Mouse (Mus musculus): Measurements from ENCODE around the gene Top1. TPM values are rescaled to one million over a fixed set of nuclear protein-coding genes. Genes with fewer than 3 reads are reported as not detected.
A peak's percentile ranks its signal among the peaks of the same experiment; 100 is the strongest.

Gene Top1
- polyA plus RNA-seq, 1 experiment from 2014 or later, result 56.7 TPM

- Histone ChIP-seq H3K9me3 (replicated peaks) (no peaks in the 10 kb centered on the region), H3K4me2 (no peak overlapping the region), H3K36me3 (replicated peaks) (peaks cover 69% of the 10 kb centered on the region), H3K9ac (no peak overlapping the region), H3K27me3 (no peaks in the 10 kb centered on the region), H3K27ac (replicated peaks) (no peak overlapping the region), H3K4me1 (replicated peaks) (no peaks in the 10 kb centered on the region), H3K4me3 (replicated peaks) (no peak overlapping the region)
- no peak for ATAC-seq (ENCODE audit: insufficient read depth)
- 88% methylated on average over 4 of the region's 4 CpGs for whole genome bisulfite sequencing (ENCODE audit: insufficient replicate concordance)
Measured at GRCm38 (mm10) chr2:160723613-160724375, 78.1 kb downstream of the Top1 start.

- Histone ChIP-seq H3K27ac (replicated peaks) (no peak overlapping the region), H3K9ac (no peak overlapping the region), H3K4me1 (replicated peaks) (no peaks in the 10 kb centered on the region), H3K4me2 (no peak overlapping the region), H3K27me3 (peaks cover 7% of the 10 kb centered on the region), H3K4me3 (replicated peaks) (no peak overlapping the region), H3K36me3 (replicated peaks) (peaks cover 61% of the 10 kb centered on the region), H3K9me3 (replicated peaks) (no peaks in the 10 kb centered on the region)
- ATAC-seq (ENCODE audit: insufficient read depth), result no peak
- 80% methylated on average over 5 of the region's 5 CpGs for WGBS (ENCODE audit: insufficient replicate concordance)
Measured at GRCm38 (mm10) chr2:160724536-160724935, 78.8 kb downstream of the Top1 start.

GRCm38 (mm10) chr2:160725877-160726864, 80.5 kb downstream of the Top1 start:
- no peak overlapping the region for H3K27ac ChIP-seq (replicated peaks)
- no peaks in the 10 kb centered on the region for H3K9me3 ChIP-seq (replicated peaks)
- H3K36me3 ChIP-seq (replicated peaks), result peaks cover 45% of the 10 kb centered on the region
- no peak overlapping the region for H3K4me2 ChIP-seq
- WGBS (ENCODE audit: insufficient replicate concordance), result 78% methylated on average over 6 of the region's 6 CpGs
- ATAC-seq (ENCODE audit: insufficient read depth), result no peak
- no peak overlapping the region for H3K4me3 ChIP-seq (replicated peaks)
- peaks cover 13% of the 10 kb centered on the region for H3K4me1 ChIP-seq (replicated peaks)
- H3K9ac ChIP-seq, result no peak overlapping the region
- peaks cover 23% of the 10 kb centered on the region for H3K27me3 ChIP-seq

GRCm38 (mm10) chr2:160728972-160729371, 83.3 kb downstream of the Top1 start:
- 72% methylated on average over 3 of the region's 3 CpGs for WGBS (ENCODE audit: insufficient replicate concordance)
- no peak overlapping the region for H3K9ac ChIP-seq

GRCm38 (mm10) chr2:160729436-160729835, 83.7 kb downstream of the Top1 start:
- WGBS (ENCODE audit: insufficient replicate concordance), result 65% methylated on average over 2 of the region's 2 CpGs

More at GRCm38 (mm10) chr2:160728972-160729371, 83.3 kb downstream of the Top1 start:
- Histone ChIP-seq H3K36me3 (replicated peaks) (peaks cover 20% of the 10 kb centered on the region), H3K9me3 (replicated peaks) (no peaks in the 10 kb centered on the region), H3K4me3 (replicated peaks) (no peak overlapping the region), H3K4me1 (replicated peaks) (peaks cover 26% of the 10 kb centered on the region), H3K27ac (replicated peaks) (no peak overlapping the region), H3K4me2 (no peak overlapping the region), H3K27me3 (peaks cover 48% of the 10 kb centered on the region)
- ATAC-seq (ENCODE audit: insufficient read depth), result no peak

GRCm38 (mm10) chr2:160729851-160730796, 84.4 kb downstream of the Top1 start:
- Histone ChIP-seq H3K4me2 (peak overlapping the region; percentile 98), H3K27me3 (peaks cover 51% of the 10 kb centered on the region), H3K4me3 (replicated peaks) (peak overlapping the region; percentile 90), H3K9ac (no peak overlapping the region), H3K4me1 (replicated peaks) (peaks cover 33% of the 10 kb centered on the region), H3K36me3 (replicated peaks) (peaks cover 8% of the 10 kb centered on the region), H3K27ac (replicated peaks) (no peak overlapping the region), H3K9me3 (replicated peaks) (no peaks in the 10 kb centered on the region)
- 21% methylated on average over 17 of the region's 17 CpGs for WGBS (ENCODE audit: insufficient replicate concordance)
- ATAC-seq (ENCODE audit: insufficient read depth), result no peak

More at GRCm38 (mm10) chr2:160729436-160729835, 83.7 kb downstream of the Top1 start:
- ATAC-seq (ENCODE audit: insufficient read depth), result no peak
- Histone ChIP-seq H3K27me3 (peaks cover 51% of the 10 kb centered on the region), H3K27ac (replicated peaks) (no peak overlapping the region), H3K36me3 (replicated peaks) (peaks cover 15% of the 10 kb centered on the region), H3K9ac (no peak overlapping the region), H3K4me1 (replicated peaks) (peaks cover 26% of the 10 kb centered on the region), H3K4me2 (no peak overlapping the region), H3K4me3 (replicated peaks) (no peak overlapping the region), H3K9me3 (replicated peaks) (no peaks in the 10 kb centered on the region)

- Histone ChIP-seq H3K4me2 (peak overlapping the region; percentile 98), H3K9ac (peak overlapping the region; percentile 73; the same call in 1 of the 2 replicates), H3K4me1 (replicated peaks) (peaks cover 34% of the 10 kb centered on the region), H3K27ac (replicated peaks) (no peak overlapping the region), H3K9me3 (replicated peaks) (no peaks in the 10 kb centered on the region), H3K27me3 (peaks cover 51% of the 10 kb centered on the region), H3K4me3 (replicated peaks) (peak overlapping the region; percentile 90), H3K36me3 (replicated peaks) (0 out of 2 replicates have a peak, but pooled peaks cover 2% of the 10 kb centered on the region)
- no peak for ATAC-seq (ENCODE audit: insufficient read depth)
- WGBS (ENCODE audit: insufficient replicate concordance), result 8% methylated on average over 19 of the region's 19 CpGs
Measured at GRCm38 (mm10) chr2:160730797-160731116, 85.1 kb downstream of the Top1 start.

- Histone ChIP-seq H3K4me3 (replicated peaks) (peak within 1 kb of the TSS; percentile 90), H3K36me3 (replicated peaks) (no peaks in the 10 kb centered on the region)
Measured at GRCm38 (mm10) chr2:160731117-160731838, 85.6 kb downstream of the Top1 start, which contains the start of gene Plcg1. Plcg1 (plus strand) TSS chr2:160731300.

GRCm38 (mm10) chr2:160731839-160732261, 86.2 kb downstream of the Top1 start:
- peak overlapping the region; percentile 73 for H3K9ac ChIP-seq
- peak; percentile 1; the same call in 1 of the 2 replicates for ATAC-seq (ENCODE audit: insufficient read depth)
- H3K4me1 ChIP-seq (replicated peaks), result peaks cover 34% of the 10 kb centered on the region
- no peaks in the 10 kb centered on the region for H3K36me3 ChIP-seq (replicated peaks)
- H3K27me3 ChIP-seq, result peaks cover 51% of the 10 kb centered on the region
- WGBS (ENCODE audit: insufficient replicate concordance), result under 1% methylated on average over 32 of the region's 32 CpGs
- H3K27ac ChIP-seq (replicated peaks), result 0 out of 2 replicates have a peak overlapping the region, but pooled peaks have one; percentile 55
- no peaks in the 10 kb centered on the region for H3K9me3 ChIP-seq (replicated peaks)
- H3K4me2 ChIP-seq, result peak overlapping the region; percentile 98
- peak overlapping the region; percentile 90 for H3K4me3 ChIP-seq (replicated peaks)

More at GRCm38 (mm10) chr2:160731117-160731838, 85.6 kb downstream of the Top1 start, which contains the start of gene Plcg1:
- H3K27ac ChIP-seq (replicated peaks), result peak within 1 kb of the TSS; percentile 55; the same call in 1 of the 2 replicates
- WGBS (ENCODE audit: insufficient replicate concordance), result under 1% methylated on average over 92 of the region's 99 CpGs
- no peaks in the 10 kb centered on the region for H3K9me3 ChIP-seq (replicated peaks)
- H3K27me3 ChIP-seq, result peaks cover 51% of the 10 kb centered on the region
- peak within 1 kb of the TSS; percentile 98 for H3K4me2 ChIP-seq
- H3K9ac ChIP-seq, result peak within 1 kb of the TSS; percentile 73
- peaks cover 34% of the 10 kb centered on the region for H3K4me1 ChIP-seq (replicated peaks)
- peak; percentile 93 for ATAC-seq (ENCODE audit: insufficient read depth)
